Mouse (Mus musculus) lung, postnatal 10 days (tissue): Measurements from ENCODE around the gene Mpzl2.
"Not testable (repeated sequence)": the region's sequence is repeated elsewhere in the genome, so short reads cannot be mapped to it uniquely, and the experiment has no call there.

Experiments
- DNase-seq: peaks from one replicate; pipeline ENCODE4 v3.0.0; 2021

Gene Mpzl2

GRCm38 (mm10) chr9:45037803-45038202 is 1.8 kb upstream of the Mpzl2 start:
- DNase-seq, result not testable (repeated sequence)

- no peak for DNase-seq
Observed at GRCm38 (mm10) chr9:45040066-45040845, 657 bp downstream of the Mpzl2 start.

GRCm38 (mm10) chr9:45041131-45041838 is 1.7 kb downstream of the Mpzl2 start:
- peak; percentile 29 for DNase-seq

- peak; percentile 67 for DNase-seq
Observed at GRCm38 (mm10) chr9:45042056-45042720, 2.6 kb downstream of the Mpzl2 start.

GRCm38 (mm10) chr9:45042947-45043346 is 3.3 kb downstream of the Mpzl2 start:
- no peak for DNase-seq

GRCm38 (mm10) chr9:45046973-45047372 is 7.4 kb downstream of the Mpzl2 start:
- DNase-seq, result no peak

- no peak for DNase-seq
Observed at GRCm38 (mm10) chr9:45048511-45048910, 8.9 kb downstream of the Mpzl2 start.

GRCm38 (mm10) chr9:45049731-45050130 is 10.1 kb downstream of the Mpzl2 start:
- DNase-seq, result no peak

GRCm38 (mm10) chr9:45050301-45050700 is 10.7 kb downstream of the Mpzl2 start:
- DNase-seq, result no peak

- DNase-seq, result peak; percentile 90
Observed at GRCm38 (mm10) chr9:45055082-45055713, 15.6 kb downstream of the Mpzl2 start, which contains the start of gene Mpzl3. TSS of gene Mpzl3 (plus strand) at chr9:45055186.

GRCm38 (mm10) chr9:45058304-45058940 is 18.8 kb downstream of the Mpzl2 start:
- DNase-seq, result no peak

GRCm38 (mm10) chr9:45060151-45060550 is 20.6 kb downstream of the Mpzl2 start:
- no peak for DNase-seq

GRCm38 (mm10) chr9:45062677-45063076 is 23.1 kb downstream of the Mpzl2 start:
- DNase-seq, result no peak

- no peak for DNase-seq
Observed at GRCm38 (mm10) chr9:45064421-45064820, 24.8 kb downstream of the Mpzl2 start.

- no peak for DNase-seq
Observed at GRCm38 (mm10) chr9:45066735-45067134, 27.1 kb downstream of the Mpzl2 start.

GRCm38 (mm10) chr9:45071800-45072199 is 32.2 kb downstream of the Mpzl2 start:
- DNase-seq, result no peak

- no peak for DNase-seq
Observed at GRCm38 (mm10) chr9:45077859-45078258, 38.3 kb downstream of the Mpzl2 start.

GRCm38 (mm10) chr9:45079011-45079410 is 39.4 kb downstream of the Mpzl2 start, which contains the start of gene Jaml:
TSS of gene Jaml (plus strand) at chr9:45079183.
- DNase-seq, result no peak

GRCm38 (mm10) chr9:45083132-45083531 is 43.5 kb downstream of the Mpzl2 start:
- DNase-seq, result no peak

GRCm38 (mm10) chr9:45084556-45084955 is 45.0 kb downstream of the Mpzl2 start:
- no peak for DNase-seq

GRCm38 (mm10) chr9:45085741-45086690 is 46.4 kb downstream of the Mpzl2 start:
- no peak for DNase-seq
